Mouse (Mus musculus) Patski (cell line): Measurements from ENCODE around the gene Gm47289. TPM values are rescaled to one million over a fixed set of nuclear protein-coding genes. Genes with fewer than 3 reads are reported as not detected.

Experiments
- ATAC-seq: fragments of 100-300 bp; one replicate; pipeline ENCODE4 v1.8.0; 2021
- CTCF ChIA-PET: fragments of 350-600 bp; sonication (Branson Sonifier 250); formaldehyde crosslinking; loops from one replicate; lab custom pipeline; 2022; ENCODE audit warnings: inconsistent platforms; lab: Charles Lee
- POLR2A ChIA-PET: fragments of 350-600 bp; sonication (Branson Sonifier 250); formaldehyde crosslinking; loops from one replicate; lab custom pipeline; 2022; ENCODE audit warnings: antibody characterized with exemption, inconsistent platforms; lab: Charles Lee
- DNase-seq: peaks from one replicate; pipeline ENCODE4 v3.0.0-alpha.2; 2011; ENCODE audit warnings: low read depth, low spot score
- H3K27me3 ChIP-seq: fragments of 371-371 bp; one replicate; pipeline ENCODE4 v1.5.1; 2021
- CTCF ChIP-seq: fragments of 100-300 bp; IDR thresholded peaks from one replicate; pipeline ENCODE4 v1.5.1; 2021
- in situ Hi-C: fragments of 300-500 bp; cut with MboI; formaldehyde crosslinking; loops from 3 replicates; pipeline ENCODE4 v1.11.1; 2018; ENCODE audit warnings: low pct_unique_long_range_greater_than_20kb, mixed read lengths
- polyA plus RNA-seq: library from polyadenylated mRNA; unstranded; gene quantifications from one replicate; pipeline ENCODE4 v1.2.3, GENCODE M21; 2021

Gm47289 gene
- polyA plus RNA-seq, 1 experiment from 2014 or later = not detected

- in situ Hi-C loops = no loop called here
- POLR2A ChIA-PET = no interaction called here
- TF ChIP-seq CTCF = no peak
- peaks cover 4% of the 10 kb centered on the region for H3K27me3 ChIP-seq
- ATAC-seq (peak; percentile 71), DNase-seq (no peak)
- CTCF ChIA-PET = interaction anchor here (0.9 to 1.6 kb wide), 4 partner anchors 11 to 110 kb away, joined by 3 read pairs; no protein-coding TSS in a partner anchor
Measured at GRCm38 (mm10) chr9:119156278-119157201, 2.4 kb upstream of the Gm47289 start, which contains the start of gene Acaa1b. Acaa1b (minus strand) TSS chr9:119157093.

GRCm38 (mm10) chr9:119160689-119161088 lies 1.7 kb downstream of the Gm47289 start:
- in situ Hi-C loops = no loop called here
- H3K27me3 ChIP-seq = no peaks in the 10 kb centered on the region
- CTCF ChIA-PET = interaction anchor here (1.0 kb wide), 1 partner anchor 32 kb away, joined by 3 read pairs; no protein-coding TSS in a partner anchor
- no peak for ATAC-seq
- DNase-seq = no peak
- POLR2A ChIA-PET = interaction anchor here (0.6 to 0.7 kb wide), 3 partner anchors 46 to 103 kb away, joined by 3 read pairs; no protein-coding TSS in a partner anchor
- TF ChIP-seq CTCF = no peak

GRCm38 (mm10) chr9:119164743-119165142 lies 5.8 kb downstream of the Gm47289 start:
- in situ Hi-C loops = no loop called here
- TF ChIP-seq CTCF = no peak
- CTCF ChIA-PET = no interaction called here
- POLR2A ChIA-PET = no interaction called here
- DNase-seq = no peak
- ATAC-seq = no peak
- H3K27me3 ChIP-seq = no peaks in the 10 kb centered on the region

GRCm38 (mm10) chr9:119165548-119165947 lies 6.6 kb downstream of the Gm47289 start:
- no peaks in the 10 kb centered on the region for H3K27me3 ChIP-seq
- DNase-seq (no peak), ATAC-seq (no peak)
- ChIA-PET POLR2A (no interaction called here), CTCF (no interaction called here)
- in situ Hi-C loops = no loop called here
- no peak for TF ChIP-seq CTCF

- ATAC-seq = no peak
- ChIA-PET CTCF (interaction anchor here (1.6 kb wide), 1 partner anchor 24 kb away, joined by 5 read pairs; no protein-coding TSS in a partner anchor), POLR2A (no interaction called here)
- in situ Hi-C loops = no loop called here
- no peak for DNase-seq
- H3K27me3 ChIP-seq = no peaks in the 10 kb centered on the region
- no peak for TF ChIP-seq CTCF
Measured at GRCm38 (mm10) chr9:119167608-119168007, 8.6 kb downstream of the Gm47289 start.

GRCm38 (mm10) chr9:119179292-119179691 lies 20.3 kb downstream of the Gm47289 start:
- H3K27me3 ChIP-seq = no peaks in the 10 kb centered on the region
- DNase-seq (no peak), ATAC-seq (no peak)
- in situ Hi-C loops = no loop called here
- no peak for TF ChIP-seq CTCF
- ChIA-PET POLR2A (no interaction called here), CTCF (no interaction called here)

GRCm38 (mm10) chr9:119181241-119181728 lies 22.3 kb downstream of the Gm47289 start:
- ChIA-PET POLR2A (no interaction called here), CTCF (interaction anchor here (0.6 to 2.8 kb wide), 2 partner anchors 10 to 1012 kb away, joined by 4 to 10 read pairs; no protein-coding TSS in a partner anchor)
- in situ Hi-C loops = no loop called here
- ATAC-seq = peak; percentile 60
- no peak for TF ChIP-seq CTCF
- no peaks in the 10 kb centered on the region for H3K27me3 ChIP-seq
- DNase-seq = no peak

- no peaks in the 10 kb centered on the region for H3K27me3 ChIP-seq
- DNase-seq = no peak
- in situ Hi-C loops = no loop called here
- ChIA-PET POLR2A (no interaction called here), CTCF (interaction anchor here (0.8 to 4.0 kb wide), 6 partner anchors 12 to 79 kb away, joined by 3 to 10 read pairs (median 3); partner anchors contain the start of gene Acaa1b)
- ATAC-seq = no peak
- TF ChIP-seq CTCF = peak; percentile 79
Measured at GRCm38 (mm10) chr9:119192202-119192990, 33.4 kb downstream of the Gm47289 start.

GRCm38 (mm10) chr9:119199151-119199861 lies 40.3 kb downstream of the Gm47289 start:
- in situ Hi-C loops = loop anchor here (5.0 kb wide), 1 partner anchor 92 kb away; no protein-coding TSS in a partner anchor
- no peak for TF ChIP-seq CTCF
- DNase-seq (no peak), ATAC-seq (no peak)
- no peaks in the 10 kb centered on the region for H3K27me3 ChIP-seq
- CTCF ChIA-PET = no interaction called here
- POLR2A ChIA-PET = no interaction called here

- no peak for TF ChIP-seq CTCF
- in situ Hi-C loops = no loop called here
- CTCF ChIA-PET = no interaction called here
- ATAC-seq = no peak
- no peak for DNase-seq
- POLR2A ChIA-PET = no interaction called here
- no peaks in the 10 kb centered on the region for H3K27me3 ChIP-seq
Measured at GRCm38 (mm10) chr9:119201653-119202052, 42.7 kb downstream of the Gm47289 start.
